Mouse (Mus musculus) left cerebral cortex, adult 11 months (tissue): Measurements from ENCODE around the gene Hspa4l.

Experiments
- DNase-seq: peaks from one replicate; pipeline ENCODE4 v3.0.0; 2022; ENCODE audit warnings: low spot score

Gene Hspa4l

DNA sequence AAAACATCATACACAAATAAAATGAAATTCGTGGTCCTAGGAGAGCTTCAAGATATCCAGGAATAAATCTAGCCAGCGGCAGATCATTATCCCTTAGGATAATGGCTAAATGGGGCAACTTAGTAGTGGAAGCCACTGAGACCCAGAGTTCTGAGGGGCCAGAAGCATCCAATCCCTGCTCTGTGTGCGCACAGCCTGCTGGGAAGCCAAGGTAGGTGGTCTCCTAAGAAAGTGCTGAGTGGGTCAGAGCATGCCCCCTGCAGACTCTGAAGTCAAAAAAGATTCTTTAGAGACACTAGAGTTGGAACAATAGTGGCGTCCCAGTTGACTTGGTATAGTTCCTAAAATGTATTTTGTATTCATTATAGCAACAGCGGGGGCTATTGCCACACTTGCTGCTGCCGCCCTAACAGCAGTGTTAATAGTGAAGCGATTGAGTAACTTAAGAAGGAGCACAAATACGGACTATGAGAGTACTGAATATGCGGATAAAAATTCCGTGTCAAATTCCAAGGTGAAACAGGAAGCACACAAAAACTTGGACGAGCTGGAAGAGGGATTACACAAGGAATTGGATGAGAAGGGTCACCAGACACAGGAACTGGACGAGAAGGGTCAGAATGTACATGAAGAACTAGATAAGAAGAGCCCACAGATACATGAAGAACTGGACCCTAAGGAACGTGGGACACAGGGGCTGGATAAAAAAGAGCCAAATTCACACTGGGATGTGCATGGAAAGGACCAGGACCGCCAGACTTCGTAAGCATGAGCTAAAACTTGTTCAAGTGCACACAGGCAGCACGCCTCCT is at the start of gene Hspa4l:
Hspa4l (plus strand) TSS at position 472 of the 812 bp plus-strand sequence.
- no peak for DNase-seq

DNA sequence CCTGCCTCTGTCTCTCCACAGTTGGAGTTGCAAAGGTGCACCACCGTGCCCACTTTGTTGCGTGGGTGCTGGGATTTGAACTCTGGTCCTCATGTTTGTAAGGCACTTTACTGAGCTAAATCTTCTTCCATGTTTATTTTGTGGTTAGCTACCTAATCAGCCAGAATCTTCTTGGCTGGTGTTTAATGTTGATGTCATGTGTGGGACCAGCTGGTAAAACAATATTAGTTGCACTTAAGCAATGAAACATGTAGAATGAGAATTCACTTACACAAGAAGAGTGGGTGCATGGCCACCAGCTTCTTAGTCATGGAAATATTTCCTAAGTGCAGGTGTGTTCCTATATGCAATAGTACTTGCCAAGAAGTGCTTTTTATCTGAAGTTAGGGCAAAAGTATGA is 49.1 kb upstream of the Hspa4l start:
- no peak for DNase-seq

DNA sequence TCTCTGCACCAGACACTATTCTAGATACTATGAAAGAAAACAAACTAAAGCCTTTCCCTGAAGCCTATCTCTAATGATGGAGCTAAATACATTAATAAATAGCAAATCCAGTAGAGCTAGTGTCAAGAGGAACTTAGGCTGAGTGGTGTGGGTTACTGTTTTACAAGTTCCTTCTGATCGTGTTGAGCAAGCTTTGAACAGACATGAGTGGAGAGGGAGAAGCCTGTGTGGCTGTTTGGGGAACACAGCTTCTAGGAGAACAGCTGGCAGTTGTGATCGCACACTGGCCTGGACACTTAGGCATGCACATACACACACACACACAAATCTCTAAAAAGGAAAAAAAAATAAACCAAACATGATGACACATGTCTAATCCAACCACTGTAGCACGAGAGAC is 45.5 kb upstream of the Hspa4l start:
- no peak for DNase-seq

DNA sequence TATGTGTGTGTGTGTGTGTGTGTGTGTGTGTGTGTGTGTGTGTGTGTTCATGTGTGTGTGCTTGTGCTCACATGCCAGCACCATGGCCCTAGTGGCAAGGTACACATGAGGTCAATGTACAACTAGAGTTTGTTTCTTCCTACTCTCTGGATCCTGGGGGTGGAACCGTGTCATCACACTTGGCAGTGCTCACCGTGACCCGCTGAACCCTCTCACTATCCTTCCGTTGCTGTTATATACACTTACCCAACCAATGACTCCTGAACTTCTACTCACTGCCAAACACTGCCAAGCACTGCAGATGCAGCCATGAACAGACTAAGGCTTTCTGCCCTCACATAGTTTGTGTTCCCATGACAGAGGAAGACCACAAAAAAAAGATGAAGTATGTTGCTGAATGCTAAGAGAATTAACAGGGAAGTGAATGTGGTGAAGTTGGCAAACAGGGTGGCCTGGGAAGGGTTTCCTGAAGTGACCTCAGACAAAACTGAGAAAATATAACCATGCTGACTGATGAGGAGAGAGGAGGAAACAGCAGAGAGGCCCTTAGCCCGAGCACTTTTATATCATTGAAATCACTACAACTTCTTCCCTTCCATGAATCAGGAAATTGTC is 39.4 kb upstream of the Hspa4l start:
- no peak for DNase-seq

DNA sequence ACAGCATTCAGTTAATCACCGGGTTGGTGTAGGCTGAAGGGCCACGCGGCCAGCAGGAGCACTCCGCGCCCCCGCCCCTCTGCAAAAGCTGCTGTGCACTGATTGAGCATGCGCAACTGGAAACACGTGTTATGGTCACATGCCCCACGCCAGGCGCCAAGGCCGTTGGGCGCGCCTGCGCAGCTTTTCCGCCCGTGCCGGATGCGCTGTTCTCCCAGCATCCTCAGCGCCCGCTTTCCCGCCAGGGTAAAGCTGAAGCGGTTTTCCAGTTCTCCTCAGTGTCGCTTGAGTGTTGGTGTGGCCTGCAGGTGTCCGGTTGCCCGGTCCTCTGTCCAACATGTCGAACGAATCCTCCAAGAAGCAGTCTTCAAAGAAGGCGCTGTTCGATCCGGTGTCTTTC is 35.6 kb upstream of the Hspa4l start, which contains the start of gene Slc25a31:
Slc25a31 (plus strand) TSS at position 201 of the 400 bp plus-strand sequence.
- DNase-seq = no peak

DNA sequence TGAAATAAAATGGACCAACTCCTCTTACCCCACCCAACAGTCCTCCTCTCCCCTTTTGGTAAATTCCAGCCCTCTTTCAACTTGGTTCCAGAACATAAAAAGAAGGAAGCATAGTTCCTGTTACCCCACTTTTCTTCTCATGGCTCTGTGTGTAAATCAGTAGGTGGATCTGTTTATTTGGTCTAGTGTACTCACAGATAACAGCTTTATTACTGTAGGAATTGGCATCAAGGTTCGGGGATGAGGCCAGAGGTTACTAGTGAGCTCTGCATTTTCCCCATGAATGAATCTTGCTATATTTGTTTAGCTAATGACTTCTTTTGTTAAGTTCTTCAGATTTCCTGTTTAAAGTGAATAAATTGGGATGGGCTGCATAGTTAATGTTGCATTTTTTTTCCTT is 28.2 kb upstream of the Hspa4l start:
- DNase-seq = no peak

DNA sequence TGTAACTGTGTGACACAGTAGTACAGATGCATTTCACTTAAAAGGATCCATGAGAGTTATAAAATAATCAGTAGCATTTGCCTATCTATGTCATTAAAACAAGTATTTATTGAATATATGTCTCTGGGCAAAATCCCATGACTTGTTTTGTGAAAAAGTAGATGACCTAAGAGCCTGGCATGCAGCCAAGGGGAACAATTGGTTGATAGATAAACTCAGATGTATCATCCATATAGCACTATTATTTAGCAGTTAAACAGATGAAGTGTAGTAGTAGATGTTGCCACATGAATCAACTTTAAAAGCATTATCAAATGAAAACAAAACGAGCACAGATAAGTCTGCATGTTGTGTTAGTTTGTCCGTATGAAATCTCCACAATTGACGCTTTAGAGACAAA is 25.3 kb upstream of the Hspa4l start:
- DNase-seq = no peak

DNA sequence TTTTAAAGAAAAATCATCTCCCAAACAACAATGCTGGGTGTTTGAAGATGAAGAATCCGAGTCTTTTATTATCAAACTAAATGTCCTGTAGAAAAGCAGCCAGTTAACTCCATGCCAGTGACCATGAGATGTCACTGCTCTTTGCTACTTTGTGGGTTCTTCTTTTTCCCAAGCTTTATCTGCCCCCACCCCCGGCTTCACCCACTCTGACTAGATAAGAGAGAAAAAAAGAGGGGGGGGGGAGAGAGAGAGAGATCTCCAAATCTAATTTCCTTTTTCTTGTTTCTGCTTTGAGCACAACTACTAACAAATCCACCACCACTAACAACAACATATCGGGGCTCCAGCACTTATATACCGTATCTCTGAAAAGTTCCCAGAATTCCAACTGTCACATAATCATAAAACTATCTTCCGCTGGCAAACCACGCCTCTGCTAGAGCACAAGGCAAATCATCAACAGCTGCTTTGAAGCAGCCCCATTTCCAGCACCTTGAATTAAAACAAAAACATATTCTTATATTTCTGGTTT is 5.8 kb upstream of the Hspa4l start:
- DNase-seq = no peak

DNA sequence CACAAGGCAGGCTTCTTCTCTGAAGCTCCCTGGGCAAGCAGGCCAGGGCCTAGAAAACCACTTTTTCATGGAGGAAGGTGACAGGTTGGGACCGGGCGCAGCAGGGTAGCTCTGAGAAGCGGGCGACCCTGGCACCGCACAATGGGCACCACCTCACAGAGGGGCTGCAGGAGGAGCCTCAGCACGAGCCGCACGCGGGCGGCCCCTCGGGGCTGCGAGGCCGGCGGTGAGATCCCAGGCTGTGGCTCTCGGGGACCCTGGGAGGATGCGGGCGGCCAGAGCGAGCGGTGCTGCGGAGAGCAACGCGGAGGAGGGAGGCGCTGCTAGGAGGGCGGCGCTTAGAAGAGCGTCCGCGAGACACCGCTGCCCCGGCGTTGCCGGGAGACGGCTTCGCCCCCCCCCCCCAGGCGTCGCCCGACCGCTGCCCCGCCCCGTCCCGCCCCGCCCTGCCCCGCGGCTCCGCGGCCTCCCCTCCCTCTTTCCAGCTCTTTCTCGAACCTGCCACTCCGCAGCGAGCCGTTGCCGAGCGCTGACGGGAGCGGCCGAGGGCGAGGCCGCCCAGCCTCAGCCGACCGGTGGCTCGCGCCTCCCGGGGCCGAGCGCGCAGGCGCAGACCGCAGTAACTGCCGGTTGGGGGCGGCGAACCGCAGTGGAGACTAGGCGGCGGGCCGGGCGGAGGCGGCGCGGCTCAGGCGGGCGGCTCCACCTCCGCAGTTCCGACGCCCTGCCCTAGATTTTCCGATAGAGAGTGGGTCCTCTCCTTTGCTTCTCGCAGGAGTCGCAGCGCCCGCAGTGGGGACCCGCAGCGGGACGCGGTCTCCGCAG is 753 bp downstream of the Hspa4l start:
- DNase-seq = peak; percentile 84

DNA sequence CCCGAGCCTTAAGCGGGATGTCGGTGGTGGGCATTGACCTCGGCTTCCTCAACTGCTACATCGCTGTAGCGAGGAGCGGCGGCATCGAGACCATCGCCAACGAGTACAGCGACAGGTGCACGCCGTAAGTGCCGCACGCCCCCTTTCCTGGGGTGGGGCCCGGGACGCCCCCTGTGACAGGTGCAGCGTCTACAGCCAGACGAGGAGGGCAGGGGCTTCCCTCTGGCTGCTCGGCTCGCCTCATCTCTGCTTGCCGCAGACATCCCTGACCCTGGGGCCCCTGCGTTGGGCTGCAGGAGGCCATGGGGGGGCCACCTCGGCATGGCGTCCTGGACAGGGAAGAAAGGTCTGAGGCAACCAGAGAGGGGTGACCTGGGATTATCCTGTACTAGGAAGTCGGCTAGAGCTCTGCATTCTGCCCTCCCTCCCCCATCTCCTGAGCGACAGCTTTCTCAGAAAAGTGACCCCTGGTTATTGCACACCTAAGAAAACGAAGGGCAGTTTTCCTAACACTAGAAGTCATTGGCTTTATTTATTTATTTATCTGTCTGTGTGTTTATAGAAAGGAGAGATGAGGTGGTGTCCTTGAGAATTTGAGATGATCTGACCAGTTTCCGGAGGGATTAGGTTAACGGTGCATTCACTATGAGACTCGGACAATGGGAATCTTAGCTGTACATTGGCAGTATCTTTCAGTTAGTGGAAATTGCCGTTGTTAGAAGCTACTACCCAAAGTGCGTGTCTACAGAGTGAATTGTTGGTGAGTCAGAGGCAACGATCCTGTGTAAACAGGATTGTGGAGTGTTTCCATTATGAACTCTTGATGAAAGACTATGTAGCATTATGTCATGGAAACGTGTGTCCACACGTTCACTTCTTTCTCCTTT is 1.6 kb downstream of the Hspa4l start:
- peak; percentile 7 for DNase-seq

DNA sequence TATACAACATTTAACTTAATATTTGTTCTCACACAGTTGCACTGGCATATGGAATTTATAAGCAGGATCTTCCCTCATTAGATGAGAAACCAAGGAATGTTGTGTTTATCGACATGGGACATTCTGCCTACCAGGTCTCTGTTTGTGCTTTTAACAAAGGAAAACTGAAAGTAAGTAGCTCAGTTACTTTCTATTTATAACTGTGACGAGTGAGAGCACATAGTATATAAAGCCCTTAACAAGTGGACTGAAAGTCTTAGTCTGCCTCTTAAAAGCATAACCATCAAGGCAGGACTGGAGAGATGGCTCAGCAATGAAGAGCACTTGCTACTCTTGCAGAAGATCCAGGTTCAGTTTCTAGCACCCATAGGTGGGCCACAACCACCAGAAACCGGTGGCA is 16.5 kb downstream of the Hspa4l start:
- no peak for DNase-seq

DNA sequence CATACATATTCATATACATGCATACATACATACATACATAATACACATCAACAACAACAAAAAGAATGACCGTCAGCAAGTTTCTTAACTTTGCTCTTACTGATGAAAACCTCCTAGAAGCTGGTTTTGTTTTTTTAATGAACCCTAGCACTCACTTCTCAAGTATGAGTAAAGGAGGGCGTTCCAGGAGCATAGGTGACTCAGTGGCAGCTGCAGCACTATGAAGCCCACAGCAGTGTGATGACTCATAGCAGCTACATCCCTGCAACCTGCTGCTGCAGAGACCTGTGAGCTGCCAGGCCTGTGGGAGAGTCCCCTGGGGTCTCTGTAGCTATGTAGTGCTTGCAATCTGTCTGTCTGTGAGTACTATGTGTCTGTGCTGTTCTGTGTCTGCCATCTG is 17.0 kb downstream of the Hspa4l start:
- peak; percentile 4 for DNase-seq

DNA sequence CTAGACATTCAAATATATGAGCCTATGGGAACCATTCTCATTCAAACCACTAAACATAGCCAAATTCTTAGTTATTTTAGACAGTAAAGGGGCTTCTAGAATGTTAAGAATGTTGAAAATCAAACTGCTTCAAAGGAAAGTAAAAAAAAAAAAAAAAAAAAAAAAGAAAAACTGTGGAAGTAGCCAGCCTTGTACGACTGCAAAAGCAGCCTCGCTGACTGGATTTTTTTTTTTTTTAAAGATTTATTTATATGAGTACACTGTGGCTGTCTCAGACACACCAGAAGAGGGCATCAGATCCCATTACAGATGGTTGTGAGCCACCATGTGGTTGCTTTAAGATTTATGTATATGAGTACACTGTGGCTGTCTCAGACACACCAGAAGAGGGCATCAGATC is 49.5 kb downstream of the Hspa4l start:
- DNase-seq = no peak

DNA sequence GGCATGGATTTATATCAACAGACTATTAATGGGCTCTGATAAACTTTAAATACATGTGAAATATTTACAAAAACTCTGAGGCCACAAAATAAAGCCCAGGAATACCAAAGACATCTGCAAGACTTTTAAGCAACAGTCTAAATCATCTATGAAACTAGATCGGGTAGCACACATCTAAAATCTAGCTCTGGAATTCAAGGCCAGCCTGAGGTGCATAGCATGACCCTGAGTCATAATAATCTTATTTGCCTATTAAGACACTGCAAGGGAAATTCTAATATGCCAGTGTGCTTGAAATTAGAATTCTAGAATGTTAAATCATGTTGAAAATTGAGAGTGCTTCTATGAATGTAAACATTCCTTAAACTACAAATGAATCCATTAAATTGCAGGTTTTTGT is 53.8 kb downstream of the Hspa4l start:
- no peak for DNase-seq

DNA sequence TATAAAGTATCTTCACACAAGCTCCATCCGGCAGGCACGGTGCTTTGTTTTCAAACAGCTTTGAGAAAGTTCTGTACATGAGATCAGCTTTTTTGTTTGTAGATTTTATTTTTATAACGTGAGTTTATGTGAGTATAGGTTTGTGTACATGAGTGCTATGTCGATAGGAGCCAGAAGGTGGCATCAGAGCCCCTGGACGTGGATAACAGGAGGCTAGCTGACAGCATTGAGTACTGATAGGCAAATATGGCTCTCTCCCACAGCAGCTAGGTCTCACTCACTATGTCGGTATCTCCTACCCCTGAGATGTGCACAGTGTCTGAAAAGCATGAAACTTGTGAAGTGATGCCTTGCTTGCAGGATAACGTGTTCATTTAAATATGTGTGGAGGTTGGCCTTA is 54.2 kb downstream of the Hspa4l start:
- DNase-seq = peak; percentile 10

DNA sequence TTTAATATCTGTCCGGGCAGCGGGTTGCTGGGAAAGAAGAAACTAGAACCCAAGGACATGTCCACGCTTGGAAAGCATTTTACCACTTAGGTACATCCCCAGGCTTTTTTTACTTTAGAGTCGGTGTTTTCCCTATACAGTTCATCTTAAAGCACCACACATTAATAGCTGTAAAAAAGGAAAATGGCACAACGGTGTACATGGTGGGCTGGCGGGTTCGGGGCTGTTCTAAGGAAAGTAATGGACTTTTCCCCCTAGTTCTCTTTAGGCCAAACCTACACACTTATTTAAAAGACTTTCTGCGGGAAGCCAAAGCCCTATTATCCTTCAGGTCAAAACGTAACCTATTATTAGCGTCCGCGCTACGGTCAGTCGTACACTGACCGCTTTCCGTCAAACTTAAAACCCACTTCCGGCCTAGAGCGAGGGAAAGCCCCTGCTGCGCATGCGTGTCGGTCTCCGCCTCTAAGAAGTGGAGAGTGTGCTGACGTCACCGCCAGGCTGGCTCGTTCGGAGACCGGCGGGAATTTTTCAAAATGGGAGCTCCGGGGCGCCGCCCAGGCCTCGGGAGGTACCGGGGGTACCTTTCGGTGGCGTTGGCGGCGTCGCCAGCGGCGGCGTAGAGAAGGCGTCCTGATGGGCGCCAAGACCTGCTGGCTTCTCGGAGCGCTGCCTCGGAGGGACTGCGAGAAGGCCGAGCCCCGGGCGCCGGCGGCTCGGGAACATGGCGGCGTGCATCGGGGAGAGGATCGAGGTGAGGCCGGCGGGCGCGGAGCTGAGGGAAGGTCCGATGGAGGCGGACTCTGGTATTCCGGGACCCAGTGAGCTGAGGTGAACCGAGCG is 55.5 kb downstream of the Hspa4l start, which contains the start of gene Plk4:
Plk4 (plus strand) TSS at position 490 of the 843 bp plus-strand sequence.
- DNase-seq = peak; percentile 90

DNA sequence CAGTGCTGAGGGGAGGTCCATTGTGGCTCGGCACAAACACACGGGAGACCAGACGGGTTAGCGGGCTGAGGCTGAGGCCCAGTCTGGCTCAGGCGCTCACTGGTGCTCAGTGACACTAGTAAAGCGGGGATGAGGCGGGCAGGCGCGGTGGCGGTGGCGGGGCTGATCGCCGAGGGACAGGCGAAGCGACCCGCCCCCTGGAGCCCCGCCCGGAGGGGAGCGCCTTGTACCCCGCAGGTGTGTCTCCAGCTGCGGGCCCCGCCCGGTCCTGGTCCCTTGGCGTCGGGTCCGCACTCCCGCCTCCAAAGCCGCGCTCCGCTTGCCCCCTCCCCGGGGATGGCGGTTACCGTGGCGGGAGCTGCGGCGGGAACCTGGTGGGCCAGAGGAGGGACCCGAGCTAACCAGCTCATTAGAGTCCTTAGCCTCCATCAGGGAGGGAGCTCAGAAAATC is 56.1 kb downstream of the Hspa4l start:
- peak; percentile 7 for DNase-seq

DNA sequence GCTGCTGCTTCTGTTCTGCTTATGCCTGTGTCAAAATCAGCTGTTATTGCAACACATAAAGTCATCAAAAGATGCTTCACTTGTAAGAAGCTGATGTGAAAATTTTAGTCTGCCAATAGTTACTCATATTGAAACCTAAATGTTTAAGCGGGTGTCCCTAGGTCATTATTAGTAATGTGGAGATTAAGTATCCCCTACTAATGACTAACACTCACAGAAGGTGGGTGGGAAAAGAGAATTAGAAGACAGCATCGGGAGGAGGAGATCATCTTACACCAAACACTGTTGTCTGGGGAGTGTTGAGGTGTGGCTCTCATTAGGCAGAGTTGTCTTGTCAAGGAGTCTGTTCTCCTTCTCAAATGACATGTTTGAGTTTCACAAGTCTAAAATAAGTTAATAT is 62.6 kb downstream of the Hspa4l start:
- no peak for DNase-seq

DNA sequence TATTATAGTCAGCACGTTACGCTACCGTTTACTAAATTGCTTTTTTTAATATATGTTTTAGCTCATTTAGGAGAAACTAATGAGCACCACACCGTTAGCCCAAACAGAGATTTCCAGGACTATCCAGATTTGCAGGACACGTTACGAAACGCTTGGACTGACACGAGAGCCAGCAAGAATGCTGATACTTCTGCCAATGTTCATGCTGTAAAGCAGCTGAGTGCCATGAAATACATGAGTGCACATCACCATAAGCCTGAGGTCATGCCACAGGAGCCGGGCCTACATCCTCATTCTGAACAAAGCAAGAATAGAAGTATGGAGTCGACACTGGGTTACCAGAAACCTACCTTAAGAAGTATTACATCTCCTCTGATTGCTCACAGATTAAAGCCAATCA is 64.4 kb downstream of the Hspa4l start:
- no peak for DNase-seq

DNA sequence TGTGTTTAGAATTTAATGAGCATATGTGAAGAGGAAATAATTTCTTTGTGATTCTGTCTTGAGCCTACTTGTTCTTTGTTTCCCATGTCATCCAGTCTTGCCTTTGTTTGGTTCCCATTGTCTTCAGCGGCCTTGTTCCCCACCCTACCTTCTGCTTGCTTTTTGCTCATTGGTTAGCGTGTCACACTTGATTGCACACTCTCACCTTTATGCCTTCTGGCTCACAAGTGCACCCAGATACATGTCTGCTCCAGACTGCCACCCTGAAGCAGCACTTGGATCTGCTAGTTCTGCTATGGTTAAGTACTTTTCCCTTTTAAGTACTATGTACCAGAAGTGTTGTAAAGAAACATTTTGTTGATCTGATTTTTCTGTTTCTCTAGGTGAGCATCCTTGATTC is 65.6 kb downstream of the Hspa4l start:
- DNase-seq = no peak
